Mouse (Mus musculus) G1E (cell line): Measurements from ENCODE around the gene Isg20. TPM values are rescaled to one million over a fixed set of nuclear protein-coding genes. Genes with fewer than 3 reads are reported as not detected.

Source experiments
- ATAC-seq: 2 replicates; pipeline ENCODE4 v1.8.0; 2016; ENCODE audit warnings: mild to moderate bottlenecking; ENCODE audit not compliant: insufficient number of reproducible peaks, poor library complexity, low FRiP score, severe bottlenecking; ENCODE audit errors: extremely low read depth
- DNase-seq: peaks from one replicate; pipeline ENCODE4 v3.0.0; 2012; ENCODE audit warnings: low spot score
- H3K27me3 ChIP-seq: 2 replicates; pipeline ENCODE4 v1.6.1; 2012; ENCODE audit warnings: mild to moderate bottlenecking, low read length, inconsistent platforms; ENCODE audit not compliant: insufficient read depth
- H3K36me3 ChIP-seq: replicated peaks from 2 replicates; pipeline ENCODE3; 2012; ENCODE audit warnings: mild to moderate bottlenecking, inconsistent platforms
- H3K4me1 ChIP-seq: 2 replicates; pipeline ENCODE4 v1.6.1; 2012; ENCODE audit warnings: low read depth, low read length, inconsistent platforms, mixed read lengths; ENCODE audit not compliant: insufficient read depth
- H3K4me3 ChIP-seq: 2 replicates; pipeline ENCODE4 v1.5.1; 2012; ENCODE audit warnings: low read depth, mild to moderate bottlenecking, inconsistent platforms, low read length, moderate library complexity, mixed read lengths
- H3K9me3 ChIP-seq: replicated peaks from 2 replicates; pipeline ENCODE4 v1.6.1; 2012; ENCODE audit warnings: inconsistent platforms
- CTCF ChIP-seq: IDR thresholded peaks from 2 replicates; pipeline ENCODE4 v1.5.1; 2012; ENCODE audit warnings: low read depth, low read length, inconsistent platforms, mixed read lengths
- GATA1 ChIP-seq: IDR thresholded peaks from 2 replicates; pipeline ENCODE4 v1.6.1; 2012; ENCODE audit warnings: borderline replicate concordance, low read length, inconsistent platforms, mixed read lengths
- GATA2 ChIP-seq: IDR thresholded peaks from 2 replicates; pipeline ENCODE4 v1.6.1; 2012; ENCODE audit warnings: low read depth, low read length, inconsistent platforms, borderline replicate concordance
- POLR2AphosphoS5 ChIP-seq: IDR thresholded peaks from 2 replicates; pipeline ENCODE4 v1.6.1; 2012; ENCODE audit warnings: low read depth, low read length, inconsistent platforms; ENCODE audit not compliant: insufficient replicate concordance
- TAL1 ChIP-seq: conservative IDR thresholded peaks from 2 replicates; pipeline ENCODE4 v1.6.1; 2012; ENCODE audit warnings: low read depth, low read length, inconsistent platforms, mixed read lengths
- polyA plus RNA-seq: library from polyadenylated mRNA; stranded (reverse); fragments of >175 nt; gene quantifications from 2 replicates; pipeline ENCODE4 v1.2.3, GENCODE M21; 2012
- total RNA-seq, 2 experiments: library from RNA; stranded (forward) in 1 of 2; stranded (reverse) in 1 of 2; fragments of 200-1000 nt in 1 of 2; fragments of >200 nt in 1 of 2; fragmentation: Nextera tagmentation in 1 of 2; gene quantifications; 2 replicates each; pipeline ENCODE4 v1.2.3; 2014 to 2017

The Isg20 gene
- total and polyA plus RNA-seq, 3 experiments, result 0.59 to 42.7 (median 2.1) TPM

GRCm38 (mm10) chr7:78895653-78896333 lies 17.4 kb upstream of the Isg20 start, which contains the start of gene Aen:
Aen (plus strand) TSS chr7:78895854.
- Histone ChIP-seq H3K9me3 (no peaks in the 10 kb centered on the region), H3K4me1 (peaks cover 34% of the 10 kb centered on the region), H3K4me3 (peak within 1 kb of the TSS; percentile 94), H3K27me3 (peaks cover 4% of the 10 kb centered on the region; the same call in 1 of the 2 replicates), H3K36me3 (peaks cover 24% of the 10 kb centered on the region)
- TF ChIP-seq TAL1, result no peak
- no peak for TF ChIP-seq GATA2
- no peak for TF ChIP-seq GATA1
- no peak for TF ChIP-seq POLR2AphosphoS5
- no peak for TF ChIP-seq CTCF
- DNase-seq, result peak; percentile 100
- ATAC-seq, result peak; percentile 97

DNA sequence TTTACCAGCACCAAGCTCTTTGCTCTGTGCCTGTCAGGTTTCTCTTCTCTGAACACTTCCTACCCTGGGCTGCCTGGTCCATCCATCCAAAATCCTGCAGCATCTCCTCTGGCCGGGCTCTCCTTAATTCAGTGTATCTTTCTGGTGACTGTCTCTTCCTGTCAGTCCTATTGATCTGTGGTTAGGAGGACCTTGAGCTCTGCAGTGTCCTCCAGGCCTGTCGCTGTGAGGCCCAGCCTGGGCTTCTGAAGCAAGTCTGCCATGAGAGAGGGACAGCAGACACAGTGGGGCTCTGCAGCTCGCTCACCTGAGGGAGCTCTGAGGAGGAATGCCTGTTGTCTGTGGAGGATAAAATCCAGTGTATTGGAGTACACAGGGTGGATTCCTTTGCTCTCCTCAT lies 15.7 kb upstream of the Isg20 start:
- Histone ChIP-seq H3K36me3 (peaks cover 34% of the 10 kb centered on the region), H3K4me1 (peaks cover 42% of the 10 kb centered on the region), H3K27me3 (peaks cover 4% of the 10 kb centered on the region; the same call in 1 of the 2 replicates), H3K4me3 (peak overlapping the region; percentile 94), H3K9me3 (no peaks in the 10 kb centered on the region)
- ATAC-seq (no peak), DNase-seq (no peak)
- no peak for TF ChIP-seq TAL1
- no peak for TF ChIP-seq CTCF
- no peak for TF ChIP-seq POLR2AphosphoS5
- TF ChIP-seq GATA1, result no peak
- TF ChIP-seq GATA2, result no peak

DNA sequence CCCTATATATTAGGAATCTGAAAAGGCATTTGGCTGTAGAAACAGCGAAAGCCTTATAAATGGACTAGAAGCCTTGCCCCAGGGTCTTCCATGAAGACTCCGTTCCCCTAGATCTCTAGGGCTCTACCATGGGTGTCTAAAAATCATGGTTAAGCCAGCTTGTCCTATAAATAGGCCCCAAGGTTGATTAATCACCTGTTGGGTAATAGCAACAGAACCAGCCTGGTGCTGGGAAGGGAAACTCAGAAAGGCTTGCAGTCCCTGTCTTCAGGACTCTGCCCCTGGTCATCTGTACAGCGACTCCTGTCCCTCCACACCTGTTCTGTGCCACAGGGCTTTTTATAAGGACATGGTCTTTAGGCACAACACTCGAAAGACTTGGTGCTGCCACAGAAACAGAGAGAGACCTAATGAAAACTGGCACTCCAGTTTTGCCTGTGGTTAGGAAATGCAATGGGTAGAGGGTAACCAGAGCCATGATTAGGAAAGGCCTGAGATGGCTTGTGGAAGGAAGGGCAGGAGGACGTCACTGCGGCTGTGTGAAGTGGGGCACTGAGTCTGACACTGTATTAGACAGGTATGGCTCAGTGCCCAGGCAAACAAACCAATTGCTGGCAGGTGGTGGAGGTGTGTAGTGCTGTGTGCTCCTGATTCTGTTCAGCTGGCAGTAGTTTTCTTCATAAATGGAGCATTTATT lies 9.9 kb upstream of the Isg20 start:
- Histone ChIP-seq H3K36me3 (peaks cover 65% of the 10 kb centered on the region), H3K4me3 (no peak overlapping the region)

GRCm38 (mm10) chr7:78904175-78904574 lies 9.0 kb upstream of the Isg20 start:
- H3K36me3 ChIP-seq, result peaks cover 69% of the 10 kb centered on the region

More for the DNA sequence above, 9.9 kb upstream of the Isg20 start:
- H3K27me3 ChIP-seq, result no peaks in the 10 kb centered on the region
- ATAC-seq (no peak), DNase-seq (no peak)
- no peak for TF ChIP-seq GATA1
- no peak for TF ChIP-seq POLR2AphosphoS5
- TF ChIP-seq GATA2, result no peak
- peaks cover 43% of the 10 kb centered on the region for H3K4me1 ChIP-seq
- H3K9me3 ChIP-seq, result no peaks in the 10 kb centered on the region

GRCm38 (mm10) chr7:78909026-78909425 lies 4.2 kb upstream of the Isg20 start:
- peaks cover 65% of the 10 kb centered on the region for H3K36me3 ChIP-seq
- no peak for DNase-seq
- H3K4me1 ChIP-seq, result peaks cover 49% of the 10 kb centered on the region
- H3K27me3 ChIP-seq, result no peaks in the 10 kb centered on the region; the same call in 1 of the 2 replicates
- TF ChIP-seq GATA2, result no peak
- TF ChIP-seq GATA1, result no peak
- no peak for TF ChIP-seq POLR2AphosphoS5
- no peak for TF ChIP-seq CTCF
- TF ChIP-seq TAL1, result no peak
- ATAC-seq, result no peak
- H3K9me3 ChIP-seq, result no peaks in the 10 kb centered on the region
- no peak overlapping the region for H3K4me3 ChIP-seq

More at GRCm38 (mm10) chr7:78904175-78904574, 9.0 kb upstream of the Isg20 start:
- H3K27me3 ChIP-seq, result no peaks in the 10 kb centered on the region
- no peak overlapping the region for H3K4me3 ChIP-seq
- TF ChIP-seq GATA1 (no peak), CTCF (no peak), POLR2AphosphoS5 (no peak), TAL1 (no peak), GATA2 (no peak)
- H3K4me1 ChIP-seq, result peaks cover 38% of the 10 kb centered on the region
- ATAC-seq (no peak), DNase-seq (no peak)
- no peaks in the 10 kb centered on the region for H3K9me3 ChIP-seq

DNA sequence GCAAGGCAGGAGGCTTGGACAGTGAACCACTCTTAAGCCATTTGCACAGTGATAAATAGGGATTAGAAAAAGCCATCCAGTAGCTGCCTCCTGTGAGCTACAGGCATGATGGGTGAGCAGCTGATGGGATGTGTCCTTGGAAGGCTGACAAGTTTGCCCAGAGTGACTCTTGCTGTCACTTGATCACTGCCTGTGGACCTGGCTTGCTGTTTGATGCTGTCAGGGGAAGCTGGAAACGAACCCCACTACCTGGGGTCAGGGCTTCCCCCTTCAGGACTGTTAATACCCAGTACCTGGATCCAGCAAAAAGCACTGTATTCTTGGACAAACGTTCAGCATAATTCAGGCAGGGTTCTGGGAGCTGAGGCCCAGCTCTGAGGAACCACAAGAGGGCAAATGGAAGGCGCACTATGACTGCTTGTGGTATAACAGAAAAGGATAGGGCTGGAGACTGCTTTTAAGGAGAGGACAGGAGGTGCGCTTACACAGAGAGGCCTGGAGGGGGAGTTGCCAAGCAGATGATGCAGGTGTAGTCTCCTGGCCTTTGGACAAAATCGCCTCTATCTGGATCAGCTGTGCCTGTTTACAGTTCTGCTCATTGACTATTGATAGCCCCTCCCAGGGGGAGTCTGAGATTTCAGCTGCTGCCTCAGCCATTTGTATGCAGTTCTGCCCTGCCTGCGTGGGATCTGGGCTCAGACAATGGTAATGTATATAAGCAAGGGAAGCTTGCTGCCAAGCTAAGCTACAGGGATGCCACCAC lies 2.7 kb upstream of the Isg20 start:
- no peak for ATAC-seq
- TF ChIP-seq CTCF, result peak; percentile 67
- TF ChIP-seq TAL1, result no peak
- TF ChIP-seq GATA1, result no peak
- peaks cover 50% of the 10 kb centered on the region for H3K36me3 ChIP-seq

More for the DNA sequence above, 2.7 kb upstream of the Isg20 start:
- Histone ChIP-seq H3K9me3 (no peaks in the 10 kb centered on the region), H3K4me1 (peaks cover 47% of the 10 kb centered on the region), H3K27me3 (peaks cover 9% of the 10 kb centered on the region; the same call in 1 of the 2 replicates), H3K4me3 (no peak overlapping the region)
- DNase-seq, result no peak
